Mouse (Mus musculus): Measurements from ENCODE around the gene 2810408A11Rik. TPM values are rescaled to one million over a fixed set of nuclear protein-coding genes. Genes with fewer than 3 reads are reported as not detected.

Gene 2810408A11Rik
- total and polyA plus RNA-seq, 3 experiments = 0.81 to 1.3 TPM; not detected in 1

DNA sequence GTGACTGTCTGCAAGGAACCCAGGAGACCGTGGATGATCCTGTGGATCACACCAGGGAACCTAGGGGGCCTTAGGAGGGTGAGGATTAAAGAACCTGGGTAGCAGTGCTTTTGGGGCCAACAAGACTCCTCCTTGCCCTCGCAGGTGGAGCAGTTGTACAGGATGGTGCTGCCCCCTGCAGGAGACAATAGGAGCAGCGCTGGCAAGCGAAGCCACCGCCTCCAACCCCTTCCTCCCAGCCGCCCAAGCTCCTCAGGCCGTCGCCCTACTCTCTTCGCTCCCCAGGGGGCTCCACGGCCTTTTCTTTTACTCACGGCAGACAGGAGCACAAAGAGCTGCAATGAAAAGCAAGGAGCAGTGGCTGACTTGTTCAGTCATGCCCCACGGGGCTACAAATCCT lies 23.9 kb downstream of the 2810408A11Rik start:
- TF ChIP-seq MEF2A (IDR thresholded peaks at IDR 0.05; ENCODE audit: extremely low read depth, insufficient replicate concordance, low read depth, low read length, poor library complexity, severe bottlenecking) = no peak
- no peak for TF ChIP-seq USF1 (IDR thresholded peaks at IDR 0.05; ENCODE audit: low read depth, low read length)
- no peak for TF ChIP-seq CHD1 (IDR thresholded peaks at IDR 0.05; ENCODE audit: low read depth, low read length)
- TF ChIP-seq EP300 (IDR thresholded peaks at IDR 0.05; ENCODE audit: low read depth in 1 of 2, low read length in 2 of 2) = 0 out of 4 replicates have a peak, but pooled peaks of 1 of the 2 experiments have one; percentile 15
- peak; percentile 99 for TF ChIP-seq ZC3H11A (IDR thresholded peaks at IDR 0.05; ENCODE audit: low read depth, low read length)
- TF ChIP-seq CTCF (IDR thresholded peaks at IDR 0.05 in 2 of 3, conservative IDR thresholded peaks at IDR 0.05 in 1 of 3; ENCODE audit: control insufficient read depth in 1 of 3, insufficient read depth in 1 of 3, low read depth in 2 of 3, low read length in 3 of 3, poor library complexity in 1 of 3, severe bottlenecking in 1 of 3) = peak; percentile 82 to 98 (median 95)
- TF ChIP-seq RAD21 (IDR thresholded peaks at IDR 0.05; ENCODE audit: low read depth, low read length) = peak; percentile 98
- no peak for TF ChIP-seq CHD2 (IDR thresholded peaks at IDR 0.05; ENCODE audit: low read length)
- peak; percentile 52 for TF ChIP-seq HCFC1 (IDR thresholded peaks at IDR 0.05; ENCODE audit: low read depth, low read length)
- TF ChIP-seq UBTF (IDR thresholded peaks at IDR 0.05; ENCODE audit: borderline replicate concordance, insufficient read depth, low read depth, low read length) = 0 out of 2 replicates have a peak, but pooled peaks have one; percentile 79
- 0 out of 2 replicates have a peak, but pooled peaks have one; percentile 19 for TF ChIP-seq BHLHE40 (IDR thresholded peaks at IDR 0.05; ENCODE audit: borderline replicate concordance, low read depth, low read length)
- peak; percentile 22; the same call in 1 of the 2 replicates for TF ChIP-seq MYC (IDR thresholded peaks at IDR 0.05; ENCODE audit: low read depth, low read length)
- peak; percentile 98 for TF ChIP-seq SMC3 (IDR thresholded peaks at IDR 0.05; ENCODE audit: low read depth, low read length)
- peak; percentile 39; the same call in 1 of the 2 replicates for TF ChIP-seq ZNF384 (IDR thresholded peaks at IDR 0.05; ENCODE audit: low read depth, low read length)
- no peak; the same call in 1 of the 2 replicates for TF ChIP-seq MAX (IDR thresholded peaks at IDR 0.05; ENCODE audit: low read length)
- 0 out of 4 replicates have a peak, but pooled peaks of 1 of the 2 experiments have one; percentile 2 for TF ChIP-seq POLR2A (IDR thresholded peaks at IDR 0.05; ENCODE audit: control insufficient read depth in 1 of 2, insufficient read depth in 1 of 2, low read depth in 1 of 2, low read length in 2 of 2, poor library complexity in 1 of 2)
- TF ChIP-seq MAZ (IDR thresholded peaks at IDR 0.05; ENCODE audit: low read depth, low read length) = peak; percentile 70; the same call in 1 of the 2 replicates
- TF ChIP-seq ELF1 (IDR thresholded peaks at IDR 0.05; ENCODE audit: low read depth, low read length) = peak; percentile 27; the same call in 1 of the 2 replicates
- 0 out of 2 replicates have a peak, but pooled peaks have one; percentile 42 for TF ChIP-seq MXI1 (IDR thresholded peaks at IDR 0.05; ENCODE audit: low read depth, low read length)
- Histone ChIP-seq H3K27ac (ENCODE audit: control insufficient read depth, low read depth, low read length) (no peak overlapping the region), H3K9me3 (replicated peaks; ENCODE audit: insufficient read depth, low read length) (no peaks in the 10 kb centered on the region), H3K27me3 (ENCODE audit: control insufficient read depth in 1 of 2, insufficient read depth in 2 of 2, low read length in 2 of 2) (no peaks in the 10 kb centered on the region), H3K79me2 (ENCODE audit: control insufficient read depth, insufficient read depth, low read length, poor library complexity) (no peaks in the 10 kb centered on the region), H3K4me1 (ENCODE audit: control insufficient read depth in 1 of 2, insufficient read depth in 2 of 2, low read length in 2 of 2) (peaks cover 11 to 50% of the 10 kb centered on the region in 2 experiments), H3K36me3 (ENCODE audit: control insufficient read depth in 1 of 2, insufficient read depth in 2 of 2, low read length in 2 of 2) (peaks cover 0 to 31% of the 10 kb centered on the region in 2 experiments; a peak in 2 of 4 replicates), H3K4me3 (ENCODE audit: control insufficient read depth in 1 of 2, insufficient read depth in 1 of 2, low read depth in 2 of 2, low read length in 2 of 2) (peak overlapping the region; percentile 22 to 33), H3K9ac (ENCODE audit: control insufficient read depth, low read depth, low read length, poor library complexity, severe bottlenecking) (peak overlapping the region; percentile 47)
- peak; percentile 95 for DNase-seq (ENCODE audit: low read depth, low spot score)

DNA sequence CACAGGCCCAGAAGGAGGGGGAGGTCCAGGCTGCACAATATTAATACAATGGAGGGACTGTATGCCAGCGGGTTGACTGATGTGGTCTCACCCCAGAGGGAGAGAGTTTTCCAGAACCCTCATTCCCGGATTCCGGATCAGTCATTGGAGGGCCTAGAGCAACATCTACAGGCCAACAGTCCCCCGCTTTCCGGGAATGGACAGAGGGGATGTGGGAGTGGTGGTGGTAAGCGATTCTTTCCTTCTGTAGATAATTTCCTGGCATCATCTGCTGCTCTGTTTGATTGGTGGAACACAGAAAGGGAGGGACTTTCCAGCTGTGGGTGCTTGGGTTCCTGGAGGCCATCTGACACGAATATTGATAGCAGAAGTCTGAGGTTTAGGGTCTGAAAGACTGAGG lies 24.6 kb downstream of the 2810408A11Rik start:
- Histone ChIP-seq H3K27me3 (ENCODE audit: control insufficient read depth in 1 of 2, insufficient read depth in 2 of 2, low read length in 2 of 2) (no peaks in the 10 kb centered on the region), H3K9me3 (replicated peaks; ENCODE audit: insufficient read depth, low read length) (no peaks in the 10 kb centered on the region), H3K4me1 (ENCODE audit: control insufficient read depth in 1 of 2, insufficient read depth in 2 of 2, low read length in 2 of 2) (peaks cover 11 to 49% of the 10 kb centered on the region in 2 experiments), H3K9ac (ENCODE audit: control insufficient read depth, low read depth, low read length, poor library complexity, severe bottlenecking) (peak overlapping the region; percentile 35), H3K4me3 (ENCODE audit: control insufficient read depth in 1 of 2, insufficient read depth in 1 of 2, low read depth in 2 of 2, low read length in 2 of 2) (peak overlapping the region; percentile 21 to 40), H3K27ac (ENCODE audit: control insufficient read depth, low read depth, low read length) (0 out of 2 replicates have a peak overlapping the region, but pooled peaks have one; percentile 18), H3K36me3 (ENCODE audit: control insufficient read depth in 1 of 2, insufficient read depth in 2 of 2, low read length in 2 of 2) (peaks cover 0 to 29% of the 10 kb centered on the region in 2 experiments; a peak in 2 of 4 replicates), H3K79me2 (ENCODE audit: control insufficient read depth, insufficient read depth, low read length, poor library complexity) (no peaks in the 10 kb centered on the region)
- DNase-seq (ENCODE audit: low read depth, low spot score) = peak; percentile 87
- TF ChIP-seq POLR2AphosphoS5 (IDR thresholded peaks at IDR 0.05; ENCODE audit: borderline replicate concordance, low read depth, low read length) (no peak), USF2 (IDR thresholded peaks at IDR 0.05; ENCODE audit: borderline replicate concordance in 1 of 2, insufficient read depth in 1 of 2, low read depth in 1 of 2, low read length in 2 of 2) (no peak), MAZ (IDR thresholded peaks at IDR 0.05; ENCODE audit: low read depth, low read length) (no peak), BHLHE40 (IDR thresholded peaks at IDR 0.05; ENCODE audit: borderline replicate concordance, low read depth, low read length) (no peak), MXI1 (IDR thresholded peaks at IDR 0.05; ENCODE audit: low read depth, low read length) (peak; percentile 16; the same call in 1 of the 2 replicates), ZMIZ1 (IDR thresholded peaks at IDR 0.05; ENCODE audit: low read depth, low read length) (no peak), GABPA (IDR thresholded peaks at IDR 0.05; ENCODE audit: low read depth, low read length) (no peak), ZKSCAN1 (IDR thresholded peaks at IDR 0.05; ENCODE audit: low read depth, low read length) (no peak), GATA1 (IDR thresholded peaks at IDR 0.05; ENCODE audit: low read depth, low read length) (peak; percentile 54), KAT2A (conservative IDR thresholded peaks at IDR 0.05; ENCODE audit: low read depth, low read length) (no peak; the same call in 1 of the 2 replicates), POLR2A (IDR thresholded peaks at IDR 0.05; ENCODE audit: control insufficient read depth in 1 of 2, insufficient read depth in 1 of 2, low read depth in 1 of 2, low read length in 2 of 2, poor library complexity in 1 of 2) (no peak; a peak in 1 of 4 replicates), EP300 (IDR thresholded peaks at IDR 0.05; ENCODE audit: low read depth in 1 of 2, low read length in 2 of 2) (peak in 1 of 2 experiments; percentile 25; a peak in 1 of 4 replicates), SMC3 (IDR thresholded peaks at IDR 0.05; ENCODE audit: low read depth, low read length) (peak; percentile 23; the same call in 1 of the 2 replicates), TBP (IDR thresholded peaks at IDR 0.05; ENCODE audit: low read depth, low read length) (peak; percentile 45; the same call in 1 of the 2 replicates), MEF2A (IDR thresholded peaks at IDR 0.05; ENCODE audit: extremely low read depth, insufficient replicate concordance, low read depth, low read length, poor library complexity, severe bottlenecking) (no peak)
